13 mouse cellular contexts compared by ENCODE assay signal in the genomic region with DNA sequence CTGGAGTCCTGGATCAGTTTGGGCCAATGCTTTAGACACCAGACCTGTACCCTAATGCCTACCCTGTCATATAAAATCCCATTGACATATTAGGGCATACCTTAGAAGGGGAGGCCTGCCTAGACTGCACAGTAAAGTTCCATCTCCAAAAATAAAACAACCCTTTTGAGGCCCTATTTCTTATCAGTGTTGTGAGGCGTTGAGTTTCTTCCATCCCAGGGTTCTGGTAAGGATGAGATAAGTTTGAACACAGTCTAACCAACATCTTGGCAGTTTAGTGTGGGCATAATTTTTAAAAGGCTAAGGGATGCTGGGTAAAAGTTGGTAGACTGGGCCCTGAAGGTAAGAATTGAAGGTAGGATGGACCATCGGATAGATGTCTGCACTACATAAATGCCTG. TPM values are rescaled to one million over a fixed set of nuclear protein-coding genes. Genes with fewer than 3 reads are reported as not detected.
DNase-seq lines count a peak whose midpoint lies in the region; ATAC-seq and TF ChIP-seq lines count a peak whose summit lies in the region.
"Had no signal": no experiment of that assay in that cellular context is flagged by ENCODE, and none has a peak within 500 bp of the region (broad histone marks: within the 10 kb centered on the region; RNA-seq: fewer than 3 reads in every experiment).

No protein-coding gene starts in this region.

- no peak overlapping the region for H3K4me3 ChIP-seq in embryonic facial prominence, embryonic 13.5 days
- H3K4me3 ChIP-seq in embryonic facial prominence, embryonic 10.5 days: no peak overlapping the region
- no peak overlapping the region for H3K4me3 ChIP-seq in hindbrain, embryonic 14.5 days (replicated peaks; ENCODE audit: low read length)
- no peak overlapping the region for H3K4me3 ChIP-seq in hindbrain, embryonic 11.5 days (ENCODE audit: low read depth, low read length)
- peak overlapping the region; percentile 55; the same call in 1 of the 2 replicates for H3K4me3 ChIP-seq in G1E (ENCODE audit: low read depth, low read length)
- peak overlapping the region; percentile 92 for H3K4me3 ChIP-seq in liver, embryonic 12.5 days
- no peak overlapping the region for H3K4me3 ChIP-seq in intestine, postnatal 0 days (ENCODE audit: low read depth, low read length)
- H3K4me3 ChIP-seq: embryonic facial prominence, embryonic 15.5 days; layer of hippocampus, adult 2 months had no signal

- H3K36me3 ChIP-seq in embryonic facial prominence, embryonic 13.5 days: peaks cover 52% of the 10 kb centered on the region
- peaks cover 56% of the 10 kb centered on the region for H3K36me3 ChIP-seq in embryonic facial prominence, embryonic 10.5 days (replicated peaks)
- H3K36me3 ChIP-seq in hindbrain, embryonic 14.5 days (replicated peaks; ENCODE audit: control insufficient read depth, insufficient read depth): peaks cover 60% of the 10 kb centered on the region
- H3K36me3 ChIP-seq in hindbrain, embryonic 11.5 days (ENCODE audit: control insufficient read depth, insufficient read depth, low read length): 0 out of 2 replicates have a peak, but pooled peaks cover 2% of the 10 kb centered on the region
- H3K36me3 ChIP-seq in G1E (replicated peaks): peaks cover 56% of the 10 kb centered on the region
- peaks cover 58% of the 10 kb centered on the region for H3K36me3 ChIP-seq in liver, embryonic 12.5 days
- H3K36me3 ChIP-seq in intestine, postnatal 0 days (ENCODE audit: control insufficient read depth, insufficient read depth): peaks cover 45% of the 10 kb centered on the region

- no peak for TF ChIP-seq CTCF in G1E (IDR thresholded peaks at IDR 0.05; ENCODE audit: low read depth, low read length)
- no peak for TF ChIP-seq CTCF in intestine, postnatal 0 days (IDR thresholded peaks at IDR 0.05; ENCODE audit: low read depth)

- DNase-seq in embryonic facial prominence, embryonic 10.5 days (ENCODE audit: low spot score): no peak
- no peak for DNase-seq in hindbrain, embryonic 14.5 days (ENCODE audit: low spot score)
- no peak for DNase-seq in hindbrain, embryonic 11.5 days (ENCODE audit: low spot score)
- DNase-seq in G1E (ENCODE audit: low spot score): no peak
- DNase-seq: cerebellum, postnatal 14 days; kidney, adult 18-20 months; thymus, adult 18-20 months had no signal

- H3K4me2 ChIP-seq in embryonic facial prominence, embryonic 13.5 days: peak overlapping the region; percentile 7; the same call in 1 of the 2 replicates
- H3K4me2 ChIP-seq in hindbrain, embryonic 14.5 days (replicated peaks): peak overlapping the region; percentile 19
- no peak overlapping the region for H3K4me2 ChIP-seq in hindbrain, embryonic 11.5 days (replicated peaks; ENCODE audit: low read depth, low read length)
- H3K4me2 ChIP-seq in liver, embryonic 12.5 days: peak overlapping the region; percentile 82
- no peak overlapping the region for H3K4me2 ChIP-seq in intestine, postnatal 0 days (replicated peaks; ENCODE audit: low read depth)
- H3K4me2 ChIP-seq: embryonic facial prominence, embryonic 15.5 days had no signal

- H3K4me1 ChIP-seq in embryonic facial prominence, embryonic 13.5 days: peaks cover 22% of the 10 kb centered on the region
- H3K4me1 ChIP-seq in embryonic facial prominence, embryonic 10.5 days: peaks cover 23% of the 10 kb centered on the region
- peaks cover 35% of the 10 kb centered on the region for H3K4me1 ChIP-seq in hindbrain, embryonic 14.5 days (replicated peaks; ENCODE audit: control insufficient read depth, insufficient read depth, low read length)
- 0 out of 2 replicates have a peak, but pooled peaks cover 2% of the 10 kb centered on the region for H3K4me1 ChIP-seq in hindbrain, embryonic 11.5 days (replicated peaks; ENCODE audit: control insufficient read depth, insufficient read depth, low read length)
- H3K4me1 ChIP-seq in G1E (ENCODE audit: insufficient read depth, low read depth, low read length): peaks cover 57% of the 10 kb centered on the region
- H3K4me1 ChIP-seq in liver, embryonic 12.5 days: peaks cover 51% of the 10 kb centered on the region
- peaks cover 11% of the 10 kb centered on the region; the same call in 1 of the 2 replicates for H3K4me1 ChIP-seq in intestine, postnatal 0 days (replicated peaks; ENCODE audit: control insufficient read depth, insufficient read depth, low read length)

- ATAC-seq in embryonic facial prominence, embryonic 13.5 days (ENCODE audit: insufficient number of reproducible peaks, insufficient read depth, low FRiP score, low TSS enrichment, low read depth): no peak
- no peak for ATAC-seq in hindbrain, embryonic 14.5 days (ENCODE audit: low FRiP score)
- no peak for ATAC-seq in hindbrain, embryonic 11.5 days (ENCODE audit: low FRiP score)
- ATAC-seq in G1E (ENCODE audit: extremely low read depth, insufficient number of reproducible peaks, low FRiP score, poor library complexity, severe bottlenecking): peak; percentile 3; the same call in 1 of the 2 replicates
- peak; percentile 64 for ATAC-seq in liver, embryonic 12.5 days
- no peak for ATAC-seq in CD4-positive, CD25-positive, alpha-beta regulatory T cell, adult 4 months
- no peak for ATAC-seq in intestine, postnatal 0 days

- H3K27ac ChIP-seq in embryonic facial prominence, embryonic 13.5 days: no peak overlapping the region
- no peak overlapping the region for H3K27ac ChIP-seq in embryonic facial prominence, embryonic 10.5 days (replicated peaks)
- no peak overlapping the region for H3K27ac ChIP-seq in hindbrain, embryonic 14.5 days
- no peak overlapping the region for H3K27ac ChIP-seq in hindbrain, embryonic 11.5 days (ENCODE audit: low read depth, low read length)
- peak overlapping the region; percentile 99 for H3K27ac ChIP-seq in liver, embryonic 12.5 days
- H3K27ac ChIP-seq in intestine, postnatal 0 days (ENCODE audit: low read depth, low read length): no peak overlapping the region
- H3K27ac ChIP-seq: embryonic facial prominence, embryonic 15.5 days; layer of hippocampus, adult 2 months had no signal

- 99% methylated on average over 2 of the region's 2 CpGs for WGBS in embryonic facial prominence, embryonic 13.5 days
- 95% methylated on average over 2 of the region's 2 CpGs for WGBS in embryonic facial prominence, embryonic 10.5 days
- WGBS in hindbrain, embryonic 14.5 days: 100% methylated on average over 2 of the region's 2 CpGs
- 97% methylated on average over 2 of the region's 2 CpGs for WGBS in hindbrain, embryonic 11.5 days
- WGBS in liver, embryonic 12.5 days (ENCODE audit: insufficient replicate concordance): 27% methylated on average over 2 of the region's 2 CpGs
- WGBS in intestine, postnatal 0 days: 87% methylated on average over 2 of the region's 2 CpGs

- no peak overlapping the region for H3K9ac ChIP-seq in embryonic facial prominence, embryonic 13.5 days
- no peak overlapping the region for H3K9ac ChIP-seq in hindbrain, embryonic 14.5 days
- no peak overlapping the region for H3K9ac ChIP-seq in hindbrain, embryonic 11.5 days (ENCODE audit: low read depth, low read length)
- peak overlapping the region; percentile 91 for H3K9ac ChIP-seq in liver, embryonic 12.5 days
- H3K9ac ChIP-seq in intestine, postnatal 0 days (ENCODE audit: low read depth, low read length): no peak overlapping the region
- H3K9ac ChIP-seq: embryonic facial prominence, embryonic 15.5 days had no signal

- H3K9me3 ChIP-seq in embryonic facial prominence, embryonic 13.5 days: no peaks in the 10 kb centered on the region
- no peaks in the 10 kb centered on the region for H3K9me3 ChIP-seq in embryonic facial prominence, embryonic 10.5 days
- no peaks in the 10 kb centered on the region for H3K9me3 ChIP-seq in hindbrain, embryonic 14.5 days (ENCODE audit: control insufficient read depth, low read length)
- H3K9me3 ChIP-seq in hindbrain, embryonic 11.5 days (ENCODE audit: control insufficient read depth, low read length): no peaks in the 10 kb centered on the region
- H3K9me3 ChIP-seq in G1E (replicated peaks): no peaks in the 10 kb centered on the region
- H3K9me3 ChIP-seq in liver, embryonic 12.5 days (replicated peaks): no peaks in the 10 kb centered on the region
- no peaks in the 10 kb centered on the region for H3K9me3 ChIP-seq in intestine, postnatal 0 days (ENCODE audit: control insufficient read depth)
- H3K9me3 ChIP-seq: embryonic facial prominence, embryonic 15.5 days had no signal

- H3K27me3 ChIP-seq in embryonic facial prominence, embryonic 13.5 days: no peaks in the 10 kb centered on the region
- H3K27me3 ChIP-seq in embryonic facial prominence, embryonic 10.5 days (replicated peaks; ENCODE audit: low read depth, poor library complexity, severe bottlenecking): no peaks in the 10 kb centered on the region
- no peaks in the 10 kb centered on the region for H3K27me3 ChIP-seq in hindbrain, embryonic 14.5 days (ENCODE audit: control insufficient read depth, insufficient read depth, low read length)
- no peaks in the 10 kb centered on the region for H3K27me3 ChIP-seq in hindbrain, embryonic 11.5 days (ENCODE audit: control insufficient read depth, insufficient read depth, low read length)
- no peaks in the 10 kb centered on the region for H3K27me3 ChIP-seq in G1E (ENCODE audit: insufficient read depth, low read length)
- H3K27me3 ChIP-seq in liver, embryonic 12.5 days (replicated peaks): no peaks in the 10 kb centered on the region
- H3K27me3 ChIP-seq in intestine, postnatal 0 days (replicated peaks; ENCODE audit: control insufficient read depth, insufficient read depth, low read length): no peaks in the 10 kb centered on the region
- H3K27me3 ChIP-seq: embryonic facial prominence, embryonic 15.5 days had no signal

RNA-seq across cellular contexts. Expression of gene Narf, which starts 2.6 kb away (rescaled TPM):
- polyA plus RNA-seq in embryonic facial prominence, embryonic 13.5 days (2015; fragmentation: Nextera tagmentation; extraction: Ambion mirVana): 61.4 and 67.7 TPM in 2 replicates
- 55.6 and 56.8 TPM in 2 replicates for polyA plus RNA-seq in embryonic facial prominence, embryonic 10.5 days (2016; fragmentation: Nextera tagmentation; extraction: Ambion mirVana)
- polyA plus RNA-seq in hindbrain, embryonic 14.5 days (2014; fragmentation: Nextera tagmentation; extraction: Ambion mirVana): 79.6 and 86.0 TPM in 2 replicates
- 75.4 and 79.1 TPM in 2 replicates for polyA plus RNA-seq in hindbrain, embryonic 11.5 days (2014; fragmentation: Nextera tagmentation; extraction: Ambion mirVana)
- 57.4 and 72.5 TPM in 2 replicates for total RNA-seq in G1E (2014; fragmentation: Nextera tagmentation)
- 60.7 and 61.2 TPM in 2 replicates for total RNA-seq in G1E (2017)
- 3.3 and 5.5 TPM in 2 replicates for polyA plus RNA-seq in G1E (2012)
- 120 and 121 TPM in 2 replicates for polyA plus RNA-seq in liver, embryonic 12.5 days (2016; fragmentation: Nextera tagmentation; extraction: Ambion mirVana)
- 10 to 100 TPM; 30.1 to 41.9 TPM for polyA plus RNA-seq in CD4-positive, CD25-positive, alpha-beta regulatory T cell, adult 4 months (2017; shearing (Covaris generic))
- 13.5 and 13.9 TPM in 2 replicates for polyA plus RNA-seq in intestine, postnatal 0 days (2015; fragmentation: Nextera tagmentation; extraction: Ambion mirVana)

RNA-seq across cellular contexts. Expression of gene Cybc1, which starts 10.5 kb away (rescaled TPM):
- 44.6 and 45.1 TPM in 2 replicates for polyA plus RNA-seq in embryonic facial prominence, embryonic 13.5 days (2015; fragmentation: Nextera tagmentation; extraction: Ambion mirVana)
- polyA plus RNA-seq in embryonic facial prominence, embryonic 10.5 days (2016; fragmentation: Nextera tagmentation; extraction: Ambion mirVana): 29.4 and 31.4 TPM in 2 replicates
- 36.3 and 37.5 TPM in 2 replicates for polyA plus RNA-seq in hindbrain, embryonic 14.5 days (2014; fragmentation: Nextera tagmentation; extraction: Ambion mirVana)
- polyA plus RNA-seq in hindbrain, embryonic 11.5 days (2014; fragmentation: Nextera tagmentation; extraction: Ambion mirVana): 42.6 and 43.9 TPM in 2 replicates
- total RNA-seq in G1E (2014; fragmentation: Nextera tagmentation) (13.3 and 23.2 TPM in 2 replicates), G1E (2017) (38.5 and 41.5 TPM in 2 replicates)
- polyA plus RNA-seq in G1E (2012): 13.3 and 19.6 TPM in 2 replicates
- 22.4 and 25.2 TPM in 2 replicates for polyA plus RNA-seq in liver, embryonic 12.5 days (2016; fragmentation: Nextera tagmentation; extraction: Ambion mirVana)
- polyA plus RNA-seq in CD4-positive, CD25-positive, alpha-beta regulatory T cell, adult 4 months (2017; shearing (Covaris generic)): 100 to 1,000 TPM; 103 to 150 TPM
- polyA plus RNA-seq in intestine, postnatal 0 days (2015; fragmentation: Nextera tagmentation; extraction: Ambion mirVana): 21.0 and 23.2 TPM in 2 replicates

RNA-seq across cellular contexts. Expression of gene Foxk2, which starts 20.1 kb away (rescaled TPM):
- polyA plus RNA-seq in embryonic facial prominence, embryonic 13.5 days (2015; fragmentation: Nextera tagmentation; extraction: Ambion mirVana): 9.9 and 10.6 TPM in 2 replicates
- 9.4 and 10.1 TPM in 2 replicates for polyA plus RNA-seq in embryonic facial prominence, embryonic 10.5 days (2016; fragmentation: Nextera tagmentation; extraction: Ambion mirVana)
- polyA plus RNA-seq in hindbrain, embryonic 14.5 days (2014; fragmentation: Nextera tagmentation; extraction: Ambion mirVana): 15.3 and 18.5 TPM in 2 replicates
- polyA plus RNA-seq in hindbrain, embryonic 11.5 days (2014; fragmentation: Nextera tagmentation; extraction: Ambion mirVana): 12.4 and 13.5 TPM in 2 replicates
- total RNA-seq in G1E (2014; fragmentation: Nextera tagmentation) (45.8 and 46.4 TPM in 2 replicates), G1E (2017) (25.3 and 28.6 TPM in 2 replicates)
- polyA plus RNA-seq in G1E (2012): 37.8 and 40.1 TPM in 2 replicates
- 6.2 and 6.5 TPM in 2 replicates for polyA plus RNA-seq in liver, embryonic 12.5 days (2016; fragmentation: Nextera tagmentation; extraction: Ambion mirVana)
- polyA plus RNA-seq in CD4-positive, CD25-positive, alpha-beta regulatory T cell, adult 4 months (2017; shearing (Covaris generic)): 1 to 10 TPM; 4.1 to 6.1 TPM
- 3.7 TPM in 2 replicates for polyA plus RNA-seq in intestine, postnatal 0 days (2015; fragmentation: Nextera tagmentation; extraction: Ambion mirVana)

RNA-seq across cellular contexts. Expression of gene Ogfod3, which starts 35.2 kb away (rescaled TPM):
- polyA plus RNA-seq in embryonic facial prominence, embryonic 13.5 days (2015; fragmentation: Nextera tagmentation; extraction: Ambion mirVana): 18.5 and 22.2 TPM in 2 replicates
- 18.5 and 21.6 TPM in 2 replicates for polyA plus RNA-seq in embryonic facial prominence, embryonic 10.5 days (2016; fragmentation: Nextera tagmentation; extraction: Ambion mirVana)
- 30.3 and 31.1 TPM in 2 replicates for polyA plus RNA-seq in hindbrain, embryonic 14.5 days (2014; fragmentation: Nextera tagmentation; extraction: Ambion mirVana)
- 17.0 and 19.2 TPM in 2 replicates for polyA plus RNA-seq in hindbrain, embryonic 11.5 days (2014; fragmentation: Nextera tagmentation; extraction: Ambion mirVana)
- total RNA-seq in G1E (2014; fragmentation: Nextera tagmentation): 6.4 and 7.7 TPM in 2 replicates
- total RNA-seq in G1E (2017): 4.2 and 4.5 TPM in 2 replicates
- polyA plus RNA-seq in G1E (2012): 5.5 and 6.7 TPM in 2 replicates
- 16.7 and 17.0 TPM in 2 replicates for polyA plus RNA-seq in liver, embryonic 12.5 days (2016; fragmentation: Nextera tagmentation; extraction: Ambion mirVana)
- 1 to 10 TPM; 7.8 to 8.8 TPM for polyA plus RNA-seq in CD4-positive, CD25-positive, alpha-beta regulatory T cell, adult 4 months (2017; shearing (Covaris generic))
- polyA plus RNA-seq in intestine, postnatal 0 days (2015; fragmentation: Nextera tagmentation; extraction: Ambion mirVana): 33.7 and 34.8 TPM in 2 replicates

RNA-seq across cellular contexts. Expression of gene Hexdc, which starts 35.4 kb away (rescaled TPM):
- 8.8 and 9.3 TPM in 2 replicates for polyA plus RNA-seq in embryonic facial prominence, embryonic 13.5 days (2015; fragmentation: Nextera tagmentation; extraction: Ambion mirVana)
- 5.1 and 5.5 TPM in 2 replicates for polyA plus RNA-seq in embryonic facial prominence, embryonic 10.5 days (2016; fragmentation: Nextera tagmentation; extraction: Ambion mirVana)
- 23.2 and 27.5 TPM in 2 replicates for polyA plus RNA-seq in hindbrain, embryonic 14.5 days (2014; fragmentation: Nextera tagmentation; extraction: Ambion mirVana)
- polyA plus RNA-seq in hindbrain, embryonic 11.5 days (2014; fragmentation: Nextera tagmentation; extraction: Ambion mirVana): 6.2 and 7.0 TPM in 2 replicates
- total RNA-seq in G1E (2014; fragmentation: Nextera tagmentation): 3.8 and 7.2 TPM in 2 replicates
- total RNA-seq in G1E (2017): 7.3 and 8.6 TPM in 2 replicates
- 3.6 and 4.9 TPM in 2 replicates for polyA plus RNA-seq in G1E (2012)
- polyA plus RNA-seq in liver, embryonic 12.5 days (2016; fragmentation: Nextera tagmentation; extraction: Ambion mirVana): 3.5 and 3.7 TPM in 2 replicates
- polyA plus RNA-seq in CD4-positive, CD25-positive, alpha-beta regulatory T cell, adult 4 months (2017; shearing (Covaris generic)): 1 to 10 TPM; 2.3 to 3.1 TPM
- polyA plus RNA-seq in intestine, postnatal 0 days (2015; fragmentation: Nextera tagmentation; extraction: Ambion mirVana): 7.3 and 8.4 TPM in 2 replicates

Comparison
In these comparisons a context has a peak if more than half of its experiments do, and no peak if none do; other contexts are left out.
1. H3K4me2 ChIP-seq: peak in embryonic facial prominence, embryonic 13.5 days (single experiment), hindbrain, embryonic 14.5 days (single experiment) and liver, embryonic 12.5 days (single experiment); none in hindbrain, embryonic 11.5 days (single experiment) and intestine, postnatal 0 days (single experiment).
2. ATAC-seq: peak in G1E (single experiment) and liver, embryonic 12.5 days (single experiment); none in embryonic facial prominence, embryonic 13.5 days (single experiment), hindbrain, embryonic 14.5 days (single experiment), hindbrain, embryonic 11.5 days (single experiment), CD4-positive, CD25-positive, alpha-beta regulatory T cell, adult 4 months (single experiment) and intestine, postnatal 0 days (single experiment).
3. H3K4me3 ChIP-seq: peak in G1E (single experiment) and liver, embryonic 12.5 days (single experiment); none in embryonic facial prominence, embryonic 13.5 days (single experiment), embryonic facial prominence, embryonic 10.5 days (single experiment), hindbrain, embryonic 14.5 days (single experiment), hindbrain, embryonic 11.5 days (single experiment) and intestine, postnatal 0 days (single experiment).